Mouse (Mus musculus): ENCODE results near the gene Rpl36a. TPM values are rescaled to one million over a fixed set of nuclear protein-coding genes. Genes with fewer than 3 reads are reported as not detected.

Gene Rpl36a
- polyA plus RNA-seq, 1 experiment from 2014 or later: 609 TPM

- WGBS: 6% methylated on average over 14 of the region's 15 CpGs
- H3K9ac ChIP-seq (ENCODE audit: low read length): no peak overlapping the region
Measured at GRCm38 (mm10) chrX:134612285-134612959, 27.0 kb downstream of the Rpl36a start.

GRCm38 (mm10) chrX:134614306-134614705 is 28.9 kb downstream of the Rpl36a start:
- no peak overlapping the region for H3K27ac ChIP-seq (ENCODE audit: low read depth)
- ATAC-seq (replicated peaks; ENCODE audit: low FRiP score, low TSS enrichment, low read depth): no peak
- no peak for DNase-seq (ENCODE audit: low spot score)
- no peaks in the 10 kb centered on the region for H3K36me3 ChIP-seq (ENCODE audit: control insufficient read depth, insufficient read depth, low read length)
- no peaks in the 10 kb centered on the region for H3K4me1 ChIP-seq (replicated peaks; ENCODE audit: control insufficient read depth, insufficient read depth, low read length)
- no peak overlapping the region for H3K4me3 ChIP-seq (ENCODE audit: low read depth, low read length)
- H3K9ac ChIP-seq (ENCODE audit: low read length): no peak overlapping the region
- WGBS: 61% methylated on average over 2 of the region's 2 CpGs
- no peak overlapping the region for H3K4me2 ChIP-seq (ENCODE audit: low read length)
- no peaks in the 10 kb centered on the region for H3K9me3 ChIP-seq (ENCODE audit: control insufficient read depth, low read length)
- H3K27me3 ChIP-seq (replicated peaks; ENCODE audit: control insufficient read depth, insufficient read depth, low read length): no peaks in the 10 kb centered on the region

More at GRCm38 (mm10) chrX:134612285-134612959, 27.0 kb downstream of the Rpl36a start:
- Histone ChIP-seq H3K27ac (ENCODE audit: low read depth) (peak overlapping the region; percentile 76), H3K36me3 (ENCODE audit: control insufficient read depth, insufficient read depth, low read length) (peaks cover under 1% of the 10 kb centered on the region; the same call in 1 of the 2 replicates), H3K9me3 (ENCODE audit: control insufficient read depth, low read length) (no peaks in the 10 kb centered on the region), H3K4me1 (replicated peaks; ENCODE audit: control insufficient read depth, insufficient read depth, low read length) (no peaks in the 10 kb centered on the region), H3K4me2 (ENCODE audit: low read length) (peak overlapping the region; percentile 47), H3K27me3 (replicated peaks; ENCODE audit: control insufficient read depth, insufficient read depth, low read length) (no peaks in the 10 kb centered on the region), H3K4me3 (ENCODE audit: low read depth, low read length) (peak overlapping the region; percentile 22)
- ATAC-seq (replicated peaks; ENCODE audit: low FRiP score, low TSS enrichment, low read depth): peak; percentile 82
- DNase-seq (ENCODE audit: low spot score): peak; percentile 84

GRCm38 (mm10) chrX:134619695-134620094 is 34.2 kb downstream of the Rpl36a start:
- H3K36me3 ChIP-seq (ENCODE audit: control insufficient read depth, insufficient read depth, low read length): no peaks in the 10 kb centered on the region
- H3K4me1 ChIP-seq (replicated peaks; ENCODE audit: control insufficient read depth, insufficient read depth, low read length): no peaks in the 10 kb centered on the region
- no peak overlapping the region for H3K4me3 ChIP-seq (ENCODE audit: low read depth, low read length)
- no peak overlapping the region for H3K27ac ChIP-seq (ENCODE audit: low read depth)
- DNase-seq (ENCODE audit: low spot score) (no peak), ATAC-seq (replicated peaks; ENCODE audit: low FRiP score, low TSS enrichment, low read depth) (no peak)
- H3K4me2 ChIP-seq (ENCODE audit: low read length): no peak overlapping the region
- 68% methylated on average over 9 of the region's 9 CpGs for WGBS
- H3K9me3 ChIP-seq (ENCODE audit: control insufficient read depth, low read length): no peaks in the 10 kb centered on the region
- H3K27me3 ChIP-seq (replicated peaks; ENCODE audit: control insufficient read depth, insufficient read depth, low read length): no peaks in the 10 kb centered on the region
- no peak overlapping the region for H3K9ac ChIP-seq (ENCODE audit: low read length)

GRCm38 (mm10) chrX:134620254-134620865 is 34.9 kb downstream of the Rpl36a start:
- no peaks in the 10 kb centered on the region for H3K36me3 ChIP-seq (ENCODE audit: control insufficient read depth, insufficient read depth, low read length)
- no peak overlapping the region for H3K9ac ChIP-seq (ENCODE audit: low read length)
- no peaks in the 10 kb centered on the region for H3K4me1 ChIP-seq (replicated peaks; ENCODE audit: control insufficient read depth, insufficient read depth, low read length)
- ATAC-seq (replicated peaks; ENCODE audit: low FRiP score, low TSS enrichment, low read depth): no peak
- no peak overlapping the region for H3K27ac ChIP-seq (ENCODE audit: low read depth)
- H3K4me3 ChIP-seq (ENCODE audit: low read depth, low read length): no peak overlapping the region
- H3K4me2 ChIP-seq (ENCODE audit: low read length): no peak overlapping the region
- H3K9me3 ChIP-seq (ENCODE audit: control insufficient read depth, low read length): no peaks in the 10 kb centered on the region
- H3K27me3 ChIP-seq (replicated peaks; ENCODE audit: control insufficient read depth, insufficient read depth, low read length): no peaks in the 10 kb centered on the region
- DNase-seq (ENCODE audit: low spot score): no peak
- WGBS: 51% methylated on average over 8 of the region's 8 CpGs

- Histone ChIP-seq H3K27ac (ENCODE audit: low read depth) (no peak overlapping the region), H3K4me3 (ENCODE audit: low read depth, low read length) (no peak overlapping the region), H3K9ac (ENCODE audit: low read length) (no peak overlapping the region), H3K27me3 (replicated peaks; ENCODE audit: control insufficient read depth, insufficient read depth, low read length) (no peaks in the 10 kb centered on the region), H3K36me3 (ENCODE audit: control insufficient read depth, insufficient read depth, low read length) (no peaks in the 10 kb centered on the region), H3K4me2 (ENCODE audit: low read length) (no peak overlapping the region), H3K4me1 (replicated peaks; ENCODE audit: control insufficient read depth, insufficient read depth, low read length) (no peaks in the 10 kb centered on the region), H3K9me3 (ENCODE audit: control insufficient read depth, low read length) (no peaks in the 10 kb centered on the region)
- no peak for ATAC-seq (replicated peaks; ENCODE audit: low FRiP score, low TSS enrichment, low read depth)
- 78% methylated on average over 3 of the region's 3 CpGs for WGBS
- no peak for DNase-seq (ENCODE audit: low spot score)
Measured at GRCm38 (mm10) chrX:134621685-134622084, 36.2 kb downstream of the Rpl36a start.

GRCm38 (mm10) chrX:134623350-134623749 is 37.9 kb downstream of the Rpl36a start:
- DNase-seq (ENCODE audit: low spot score): no peak
- Histone ChIP-seq H3K4me1 (replicated peaks; ENCODE audit: control insufficient read depth, insufficient read depth, low read length) (no peaks in the 10 kb centered on the region), H3K36me3 (ENCODE audit: control insufficient read depth, insufficient read depth, low read length) (no peaks in the 10 kb centered on the region), H3K27ac (ENCODE audit: low read depth) (no peak overlapping the region), H3K9me3 (ENCODE audit: control insufficient read depth, low read length) (no peaks in the 10 kb centered on the region), H3K4me3 (ENCODE audit: low read depth, low read length) (no peak overlapping the region), H3K4me2 (ENCODE audit: low read length) (no peak overlapping the region), H3K9ac (ENCODE audit: low read length) (no peak overlapping the region), H3K27me3 (replicated peaks; ENCODE audit: control insufficient read depth, insufficient read depth, low read length) (no peaks in the 10 kb centered on the region)
- WGBS: 66% methylated on average over 4 of the region's 4 CpGs
- no peak for ATAC-seq (replicated peaks; ENCODE audit: low FRiP score, low TSS enrichment, low read depth)

- H3K27ac ChIP-seq (ENCODE audit: low read depth): no peak overlapping the region
- no peak overlapping the region for H3K4me3 ChIP-seq (ENCODE audit: low read depth, low read length)
- no peaks in the 10 kb centered on the region for H3K27me3 ChIP-seq (replicated peaks; ENCODE audit: control insufficient read depth, insufficient read depth, low read length)
- no peaks in the 10 kb centered on the region for H3K4me1 ChIP-seq (replicated peaks; ENCODE audit: control insufficient read depth, insufficient read depth, low read length)
- no peak overlapping the region for H3K4me2 ChIP-seq (ENCODE audit: low read length)
- H3K9ac ChIP-seq (ENCODE audit: low read length): no peak overlapping the region
- DNase-seq (ENCODE audit: low spot score) (no peak), ATAC-seq (replicated peaks; ENCODE audit: low FRiP score, low TSS enrichment, low read depth) (no peak)
- no peaks in the 10 kb centered on the region for H3K9me3 ChIP-seq (ENCODE audit: control insufficient read depth, low read length)
- WGBS: 72% methylated on average over 2 of the region's 2 CpGs
- no peaks in the 10 kb centered on the region for H3K36me3 ChIP-seq (ENCODE audit: control insufficient read depth, insufficient read depth, low read length)
Measured at GRCm38 (mm10) chrX:134628200-134628599, 42.7 kb downstream of the Rpl36a start.

- H3K27me3 ChIP-seq (replicated peaks; ENCODE audit: control insufficient read depth, insufficient read depth, low read length): no peaks in the 10 kb centered on the region
- H3K4me2 ChIP-seq (ENCODE audit: low read length): no peak overlapping the region
- DNase-seq (ENCODE audit: low spot score): no peak
- no peak overlapping the region for H3K4me3 ChIP-seq (ENCODE audit: low read depth, low read length)
- no peak overlapping the region for H3K27ac ChIP-seq (ENCODE audit: low read depth)
- no peaks in the 10 kb centered on the region for H3K4me1 ChIP-seq (replicated peaks; ENCODE audit: control insufficient read depth, insufficient read depth, low read length)
- no peak overlapping the region for H3K9ac ChIP-seq (ENCODE audit: low read length)
- H3K36me3 ChIP-seq (ENCODE audit: control insufficient read depth, insufficient read depth, low read length): no peaks in the 10 kb centered on the region
- WGBS: 91% methylated on average over 5 of the region's 5 CpGs
- H3K9me3 ChIP-seq (ENCODE audit: control insufficient read depth, low read length): no peaks in the 10 kb centered on the region
- no peak for ATAC-seq (replicated peaks; ENCODE audit: low FRiP score, low TSS enrichment, low read depth)
Measured at GRCm38 (mm10) chrX:134632710-134633109, 47.3 kb downstream of the Rpl36a start.

GRCm38 (mm10) chrX:134635111-134635510 is 49.7 kb downstream of the Rpl36a start:
- H3K9ac ChIP-seq (ENCODE audit: low read length): no peak overlapping the region
- no peaks in the 10 kb centered on the region for H3K4me1 ChIP-seq (replicated peaks; ENCODE audit: control insufficient read depth, insufficient read depth, low read length)
- no peak overlapping the region for H3K27ac ChIP-seq (ENCODE audit: low read depth)
- DNase-seq (ENCODE audit: low spot score) (no peak), ATAC-seq (replicated peaks; ENCODE audit: low FRiP score, low TSS enrichment, low read depth) (no peak)
- 55% methylated on average over 3 of the region's 3 CpGs for WGBS
- no peaks in the 10 kb centered on the region for H3K27me3 ChIP-seq (replicated peaks; ENCODE audit: control insufficient read depth, insufficient read depth, low read length)
- no peaks in the 10 kb centered on the region for H3K9me3 ChIP-seq (ENCODE audit: control insufficient read depth, low read length)
- H3K4me2 ChIP-seq (ENCODE audit: low read length): no peak overlapping the region
- H3K4me3 ChIP-seq (ENCODE audit: low read depth, low read length): no peak overlapping the region
- H3K36me3 ChIP-seq (ENCODE audit: control insufficient read depth, insufficient read depth, low read length): no peaks in the 10 kb centered on the region

Data from intestine, embryonic 14.5 days (tissue).